Mouse (Mus musculus) brain, embryonic 14.5 days (tissue): ENCODE measurements around the gene Farsb.

Source experiments
- CTCF ChIP-seq: fragments of 200-500 bp; IDR thresholded peaks from 2 replicates; pipeline ENCODE4 v1.5.1; 2012; ENCODE audit warnings: inconsistent platforms, mild to moderate bottlenecking, moderate library complexity, borderline replicate concordance; ENCODE audit not compliant: insufficient read depth, insufficient read length; ENCODE audit errors: extremely low read depth
- POLR2A ChIP-seq: fragments of 200-500 bp; IDR thresholded peaks from 2 replicates; pipeline ENCODE4 v1.6.1; 2012; ENCODE audit warnings: mild to moderate bottlenecking, inconsistent platforms, borderline replicate concordance; ENCODE audit not compliant: poor library complexity, insufficient read depth, insufficient read length, severe bottlenecking; ENCODE audit errors: extremely low read depth

GRCm38 (mm10) chr1:78446232-78446631 is 42.5 kb downstream of the Farsb start:
- TF ChIP-seq CTCF (no peak), POLR2A (no peak)
